Mouse (Mus musculus) gastrocnemius, adult 8-10 months (tissue): ENCODE measurements around the gene Nbr1. TPM values are rescaled to one million over a fixed set of nuclear protein-coding genes. Genes with fewer than 3 reads are reported as not detected.
"Not testable (repeated sequence)": the region's sequence is repeated elsewhere in the genome, so short reads cannot be mapped to it uniquely, and the experiment has no call there.

Source experiments
- DNase-seq, 2 experiments: peaks; one replicate each; pipeline ENCODE4 v3.0.0; 2022; ENCODE audit warnings: low spot score in 2 of 2
- total RNA-seq, 4 experiments: library from RNA; stranded (reverse); gene quantifications; 2 replicates each; pipeline ENCODE4 v1.2.4; 2022

Gene Nbr1
- total RNA-seq, 4 experiments from 2014 or later = 61.4 to 66.8 (median 65.4) TPM

DNA sequence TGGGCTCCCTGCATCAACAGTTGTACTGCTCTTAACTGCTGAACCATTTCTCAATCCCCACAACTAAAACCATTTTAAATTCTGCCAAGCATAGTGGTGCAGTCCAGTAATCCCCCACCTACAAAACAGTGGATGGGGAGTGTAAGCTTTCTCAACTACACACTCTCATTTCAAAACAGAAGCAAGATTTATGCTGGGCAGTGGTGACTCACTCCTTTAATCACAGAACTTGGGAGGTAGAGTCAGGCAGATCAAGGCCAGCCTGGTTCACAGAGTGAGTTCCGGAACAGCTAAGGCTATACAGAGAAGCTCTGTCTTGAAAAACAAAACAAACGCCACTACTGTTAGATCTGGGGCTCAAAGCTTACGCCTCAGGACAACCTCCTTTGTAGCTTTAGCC lies 66.6 kb downstream of the Nbr1 start:
- no peak for DNase-seq

DNA sequence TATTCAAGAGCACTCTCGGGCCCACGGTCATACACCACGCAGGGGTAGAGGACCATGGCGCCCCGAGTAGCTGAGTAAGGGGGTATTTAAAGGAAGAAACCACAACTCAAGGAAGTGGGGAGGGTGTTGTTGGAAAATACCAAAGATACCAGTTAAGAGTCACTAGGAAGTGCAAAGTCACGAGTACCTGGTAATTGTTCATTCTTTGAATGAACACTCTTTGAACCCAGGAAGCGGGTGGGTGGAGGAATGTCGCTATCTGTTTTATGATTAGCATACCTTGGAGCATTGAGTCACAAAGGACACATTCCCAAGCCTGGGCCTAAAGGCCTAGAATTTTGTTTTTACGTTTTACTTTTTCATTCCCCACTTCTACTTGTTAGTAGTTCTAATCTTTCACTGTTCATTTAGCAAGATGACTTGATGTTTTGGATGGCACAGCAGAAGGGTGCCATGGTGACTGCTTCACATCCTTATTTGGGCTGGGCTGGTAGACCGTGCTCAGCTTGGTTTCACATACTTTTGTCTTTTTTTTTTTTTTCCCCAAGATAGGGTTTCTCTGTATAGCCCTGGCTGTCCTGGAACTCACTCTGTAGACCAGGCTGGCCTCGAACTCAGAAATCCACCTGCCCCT lies 68.2 kb downstream of the Nbr1 start:
- not testable (repeated sequence) for DNase-seq

DNA sequence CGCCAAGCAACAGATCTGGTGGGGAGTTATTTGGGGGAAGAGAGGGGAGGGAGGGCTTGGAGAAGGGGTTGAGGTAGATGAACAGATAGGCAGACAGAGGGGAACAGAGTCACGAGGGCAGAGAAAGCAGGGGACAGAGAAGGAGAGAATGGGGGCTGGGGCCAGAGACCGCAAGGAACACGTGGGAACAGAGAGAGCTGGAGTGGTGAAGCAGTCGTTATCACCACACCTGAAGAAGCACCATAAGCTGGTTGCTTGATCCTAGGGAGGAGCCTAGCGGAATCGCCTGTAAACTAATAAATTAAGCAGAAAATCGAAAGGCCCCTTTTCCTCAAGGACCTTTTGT lies 74.7 kb downstream of the Nbr1 start:
- peak in 1 of 2 experiments; percentile 5 for DNase-seq

DNA sequence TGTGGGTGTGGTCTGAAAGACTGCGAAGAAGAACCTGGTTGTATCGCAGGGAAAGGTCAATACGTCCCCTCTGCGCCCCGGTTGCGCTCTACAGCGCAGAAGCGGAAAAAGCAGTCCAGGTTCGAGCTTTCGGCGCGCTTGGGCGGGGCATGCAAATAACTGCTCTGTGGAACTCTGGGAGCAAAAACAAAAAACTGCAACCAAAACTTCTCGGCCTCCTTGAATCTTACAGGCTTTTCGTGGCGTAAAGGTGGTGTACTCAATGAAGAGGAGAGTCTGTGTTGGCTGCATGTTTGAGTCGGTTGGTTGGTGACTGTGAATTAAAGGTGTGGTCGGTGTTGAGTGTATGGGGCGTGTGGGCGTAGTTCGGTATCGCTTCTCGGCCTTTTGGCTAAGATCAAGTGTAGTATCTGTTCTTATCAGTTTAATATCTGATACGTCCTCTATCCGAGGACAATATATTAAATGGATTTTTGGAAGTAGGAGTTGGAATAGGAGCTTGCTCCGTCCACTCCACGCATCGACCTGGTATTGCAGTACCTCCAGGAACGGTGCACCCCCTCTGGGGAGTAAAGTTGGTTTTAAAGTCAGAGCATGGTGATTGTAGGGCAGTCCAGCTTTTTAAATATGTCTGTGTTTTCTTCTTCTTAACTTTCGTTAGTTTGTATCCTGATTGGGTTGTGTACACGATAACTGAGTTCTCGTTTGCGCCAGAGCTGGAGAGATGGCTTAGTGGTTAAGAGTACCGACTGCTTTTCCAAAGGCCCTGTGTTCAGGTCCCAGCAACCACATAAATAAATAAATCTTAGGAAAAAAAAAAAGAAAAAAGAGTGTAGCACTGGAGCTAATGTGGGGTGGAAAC lies 75.3 kb downstream of the Nbr1 start, which contains the start of gene Rdm1:
TSS of gene Rdm1 (plus strand) at position 201 of the 862 bp plus-strand sequence.
- DNase-seq = peak; percentile 56 to 76

DNA sequence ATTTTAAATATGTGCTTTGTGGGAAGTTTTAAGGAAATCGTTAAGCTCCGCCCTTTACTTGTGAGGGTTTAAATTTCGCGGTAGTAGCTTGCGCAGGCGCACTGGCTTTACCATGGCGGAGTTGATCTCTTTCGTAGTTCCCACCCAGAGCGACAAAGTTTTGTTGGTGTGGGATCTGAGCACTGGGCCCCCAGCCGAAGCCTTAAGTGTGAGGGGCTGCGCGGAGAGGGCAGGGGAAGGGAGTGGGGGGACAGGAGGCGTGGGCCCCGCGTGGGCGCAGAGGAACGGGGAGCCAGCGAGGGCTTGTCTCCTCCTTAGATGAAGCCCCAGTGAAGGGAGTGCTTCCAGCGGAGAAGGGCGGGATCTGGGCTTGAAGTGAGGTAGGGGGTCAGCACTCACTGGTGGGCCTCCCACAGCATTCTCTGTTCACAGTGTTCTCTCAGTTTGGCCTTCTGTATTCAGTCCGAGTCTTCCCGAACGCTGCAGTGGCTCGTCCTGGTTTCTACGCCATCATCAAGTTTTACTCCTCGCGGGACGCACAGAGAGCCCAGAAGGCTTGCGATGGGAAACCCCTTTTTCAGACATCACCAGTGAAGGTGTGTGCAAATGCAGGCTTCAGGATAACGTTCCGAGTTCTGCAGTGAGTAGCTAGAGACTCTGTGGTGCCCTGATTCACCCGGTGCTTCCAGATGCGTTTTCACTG lies 76.1 kb downstream of the Nbr1 start:
- DNase-seq = peak; percentile 65 to 74

DNA sequence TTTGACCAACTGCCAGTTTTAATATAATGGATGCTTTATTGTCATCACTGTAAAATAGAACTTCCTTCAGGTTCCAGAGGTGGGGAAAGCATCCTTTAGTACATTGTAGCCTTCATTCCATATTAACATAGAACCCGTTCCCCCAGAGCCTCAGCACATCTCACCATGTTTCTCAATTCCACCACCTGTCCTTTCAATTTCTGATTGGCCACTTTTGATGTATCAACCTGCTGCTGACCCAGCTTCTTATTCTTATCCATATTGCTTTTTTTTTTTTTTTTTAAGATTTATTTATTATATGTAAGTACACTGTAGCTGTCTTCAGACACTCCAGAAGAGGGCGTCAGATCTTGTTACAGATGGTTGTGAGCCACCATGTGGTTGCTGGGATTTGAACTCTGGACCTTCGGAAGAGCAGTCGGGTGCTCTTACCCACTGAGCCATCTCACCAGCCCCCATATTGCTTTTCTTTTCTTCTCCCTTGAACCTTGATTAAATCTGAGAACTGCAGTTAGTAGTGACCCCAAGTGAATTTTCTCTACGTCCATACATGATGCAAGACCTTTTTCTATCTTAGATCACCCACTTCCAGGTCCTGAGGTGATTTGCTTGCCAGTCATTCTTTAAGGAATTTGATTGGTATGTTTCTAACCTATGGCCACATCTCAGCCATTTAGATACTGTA lies 76.9 kb downstream of the Nbr1 start:
- not testable (repeated sequence) for DNase-seq

Other genes starting within 250 kb of the Nbr1 start
- gene Becn1, start 249.9 kb upstream of the Nbr1 start, total RNA-seq = 100 to 1,000 TPM in 2 of 4 experiments, 10 to 100 TPM in 2; 86.0 to 113 (median 101) TPM
- gene Psme3, start 235.9 kb upstream of the Nbr1 start, total RNA-seq = 10 to 100 TPM; 59.5 to 80.8 (median 69.4) TPM
- gene Aoc2, start 227.1 kb upstream of the Nbr1 start, total RNA-seq = 1 to 10 TPM in 1 of 4 experiments, under 1 TPM in 3; 0.46 to 1.1 (median 0.59) TPM
- 10 to 100 TPM in 1 of 4 experiments, 1 to 10 TPM in 3; 2.0 to 11.5 (median 5.1) TPM for gene Aoc3, start 221.5 kb upstream of the Nbr1 start, total RNA-seq
- gene G6pc, start 184.6 kb upstream of the Nbr1 start, total RNA-seq = under 1 TPM in 1 of 4 experiments, not detected in 3; 0.16 TPM
- 10 to 100 TPM; 17.4 to 25.9 (median 25.2) TPM for gene Aarsd1, start 134.5 kb upstream of the Nbr1 start, total RNA-seq
- 10 to 100 TPM in 2 of 4 experiments, 1 to 10 TPM in 2; 4.4 to 13.0 (median 8.2) TPM for gene Gm27029, start 127.4 kb upstream of the Nbr1 start, total RNA-seq
- 1 to 10 TPM; 7.7 to 8.5 (median 7.9) TPM for gene Rundc1, start 127.1 kb upstream of the Nbr1 start, total RNA-seq
- gene Ptges3l, start 126.8 kb upstream of the Nbr1 start, total RNA-seq = 10 to 100 TPM; 82.1 to 86.1 (median 84.0) TPM
- 10 to 100 TPM; 20.8 to 47.8 (median 31.7) TPM for gene Rpl27, start 109.9 kb upstream of the Nbr1 start, total RNA-seq
- 1 to 10 TPM; 7.4 to 9.7 (median 8.7) TPM for gene Ifi35, start 103.7 kb upstream of the Nbr1 start, total RNA-seq
- 1 to 10 TPM; 2.4 to 3.9 (median 3.5) TPM for gene Rnd2, start 87.2 kb upstream of the Nbr1 start, total RNA-seq
- gene Vat1, start 85.9 kb upstream of the Nbr1 start, total RNA-seq = 10 to 100 TPM in 2 of 4 experiments, 1 to 10 TPM in 2; 7.9 to 14.0 (median 9.8) TPM
- under 1 TPM in 2 of 4 experiments, not detected in 2; 0.07 to 0.11 TPM for gene Brca1, start 194 bp upstream of the Nbr1 start, total RNA-seq
- gene Tmem106a, start 30.1 kb downstream of the Nbr1 start, total RNA-seq = 1 to 10 TPM in 2 of 4 experiments, under 1 TPM in 2; 0.61 to 1.8 (median 1.0) TPM
- gene Gm11634, start 47.1 kb downstream of the Nbr1 start, total RNA-seq = not detected
- gene Rdm1, start 75.0 kb downstream of the Nbr1 start, total RNA-seq = 10 to 100 TPM; 29.7 to 40.5 (median 33.7) TPM
- 10 to 100 TPM in 1 of 4 experiments, 1 to 10 TPM in 3; 4.6 to 10.2 (median 5.7) TPM for gene Arl4d, start 113.4 kb downstream of the Nbr1 start, total RNA-seq
- gene Dhx8, start 180.8 kb downstream of the Nbr1 start, total RNA-seq = 10 to 100 TPM; 12.3 to 15.0 (median 13.6) TPM
- 1 to 10 TPM; 1.1 to 1.9 (median 1.5) TPM for gene Etv4, start 233.2 kb downstream of the Nbr1 start, total RNA-seq